Comparison of ENCODE assay signal across 33 mouse cellular contexts in the genomic region with DNA sequence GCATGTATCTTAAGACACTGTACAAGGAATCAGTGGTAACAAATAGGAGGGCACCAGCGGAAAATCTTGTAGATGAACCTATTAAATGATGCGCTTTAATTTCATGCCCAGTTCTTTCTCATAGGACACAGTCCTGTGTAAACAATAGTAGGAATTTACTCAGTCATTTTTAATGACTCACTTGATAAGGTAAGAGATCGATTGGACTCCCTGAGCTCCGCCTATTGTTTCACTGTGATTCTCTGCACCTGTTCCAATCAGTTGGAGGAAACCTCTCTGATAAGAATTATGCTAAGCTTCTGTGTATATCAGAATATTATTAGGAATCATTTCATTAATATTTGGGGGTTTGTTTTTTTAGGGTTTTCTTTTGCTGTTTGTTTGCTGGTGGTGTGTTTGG.
"Had no signal": no experiment of that assay in that cellular context is flagged by ENCODE, and none has a peak within 500 bp of the region (broad histone marks: within the 10 kb centered on the region; RNA-seq: fewer than 3 reads in every experiment).

No protein-coding gene starts in this region.

- H3K4me1 ChIP-seq: hindbrain, embryonic 12.5 days; hindbrain, embryonic 13.5 days; hindbrain, embryonic 15.5 days; kidney, embryonic 15.5 days had no signal

- DNase-seq: heart, postnatal 10 days; heart, postnatal 14 days; heart, postnatal 36 days; heart, postnatal 4 days; kidney, adult 11 months; kidney, adult 18-20 months; kidney, adult 2 months; kidney, adult 8-10 months; kidney, adult 9 months; kidney, postnatal 10 days; kidney, postnatal 14 days; kidney, postnatal 25 days; kidney, postnatal 36 days; kidney, postnatal 4 days; layer of hippocampus, adult 9-11 months; layer of hippocampus, postnatal 36 days had no signal

- ATAC-seq: hindbrain, embryonic 16.5 days; hindbrain, postnatal 0 days; inflammation-experienced regulatory T-cells, adult 6 months had no signal

- H3K4me2 ChIP-seq: heart, embryonic 11.5 days; heart, embryonic 12.5 days; heart, embryonic 13.5 days; heart, embryonic 15.5 days; hindbrain, embryonic 12.5 days; hindbrain, embryonic 13.5 days; hindbrain, embryonic 14.5 days; hindbrain, embryonic 15.5 days; kidney, embryonic 15.5 days had no signal

- H3K4me3 ChIP-seq: heart, embryonic 10.5 days; heart, embryonic 12.5 days; heart, embryonic 13.5 days; heart, embryonic 15.5 days; hindbrain, embryonic 10.5 days; hindbrain, embryonic 12.5 days; hindbrain, embryonic 13.5 days; hindbrain, embryonic 15.5 days; kidney, embryonic 15.5 days; layer of hippocampus, adult 2 months; left cerebral cortex, adult 2 months had no signal

- H3K27me3 ChIP-seq: heart, embryonic 12.5 days; heart, embryonic 13.5 days; heart, embryonic 15.5 days; hindbrain, embryonic 12.5 days; hindbrain, embryonic 13.5 days; hindbrain, embryonic 15.5 days; kidney, embryonic 15.5 days had no signal

- H3K9me3 ChIP-seq: heart, embryonic 10.5 days; heart, embryonic 12.5 days; heart, embryonic 13.5 days; heart, embryonic 15.5 days; kidney, embryonic 15.5 days had no signal

- H3K27ac ChIP-seq: heart, embryonic 10.5 days; heart, embryonic 13.5 days; heart, embryonic 15.5 days; hindbrain, embryonic 10.5 days; hindbrain, embryonic 12.5 days; hindbrain, embryonic 13.5 days; hindbrain, embryonic 14.5 days; hindbrain, embryonic 15.5 days; hindbrain, postnatal 0 days; kidney, embryonic 15.5 days; kidney, postnatal 0 days; layer of hippocampus, adult 2 months; left cerebral cortex, adult 2 months had no signal

- H3K36me3 ChIP-seq: heart, embryonic 10.5 days; heart, embryonic 12.5 days; heart, embryonic 13.5 days; heart, embryonic 15.5 days; hindbrain, embryonic 10.5 days; hindbrain, embryonic 12.5 days; hindbrain, embryonic 13.5 days; hindbrain, embryonic 15.5 days; kidney, embryonic 15.5 days had no signal

- H3K9ac ChIP-seq: heart, embryonic 12.5 days; heart, embryonic 13.5 days; heart, embryonic 15.5 days; hindbrain, embryonic 12.5 days; hindbrain, embryonic 13.5 days; hindbrain, embryonic 14.5 days; hindbrain, embryonic 15.5 days; kidney, embryonic 15.5 days had no signal
